Mouse (Mus musculus): Measurements from ENCODE around the gene Diablo.

Gene Diablo

DNA sequence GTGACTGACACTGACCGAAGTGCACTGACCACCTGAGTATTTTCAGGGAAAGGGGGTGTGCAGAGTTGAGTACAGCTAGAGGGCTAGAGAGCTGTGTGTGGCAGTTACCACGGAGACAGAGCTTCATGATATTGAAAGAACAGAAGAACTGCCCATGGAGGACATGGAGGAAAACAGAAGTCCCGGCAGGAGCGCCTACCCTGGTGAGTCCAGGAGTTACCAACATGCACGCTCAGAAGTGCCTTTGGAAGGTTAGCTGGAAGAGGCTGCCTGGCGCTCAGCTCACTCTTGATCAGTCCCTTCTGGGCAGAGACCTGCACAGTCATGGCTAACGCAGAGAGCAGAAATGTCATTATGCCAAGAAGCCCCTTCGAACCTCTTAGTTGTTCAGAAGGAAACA is 6.1 kb upstream of the Diablo start:
- Histone ChIP-seq H3K27me3 (ENCODE audit: insufficient read depth, low read length) (peaks cover 6% of the 10 kb centered on the region), H3K4me3 (replicated peaks; ENCODE audit: low read length) (no peak overlapping the region), H3K9me3 (ENCODE audit: low read length) (no peaks in the 10 kb centered on the region), H3K4me1 (replicated peaks; ENCODE audit: low read depth, low read length) (peaks cover 15% of the 10 kb centered on the region), H3K36me3 (ENCODE audit: insufficient read depth, low read length) (peaks cover 78% of the 10 kb centered on the region)
- no peak for TF ChIP-seq POU5F1 (IDR thresholded peaks at IDR 0.05; ENCODE audit: borderline replicate concordance, low read length)
- TF ChIP-seq NANOG (IDR thresholded peaks at IDR 0.05; ENCODE audit: borderline replicate concordance, low read length), result no peak
- TF ChIP-seq CTCF (conservative IDR thresholded peaks at IDR 0.05; ENCODE audit: low read length), result no peak

DNA sequence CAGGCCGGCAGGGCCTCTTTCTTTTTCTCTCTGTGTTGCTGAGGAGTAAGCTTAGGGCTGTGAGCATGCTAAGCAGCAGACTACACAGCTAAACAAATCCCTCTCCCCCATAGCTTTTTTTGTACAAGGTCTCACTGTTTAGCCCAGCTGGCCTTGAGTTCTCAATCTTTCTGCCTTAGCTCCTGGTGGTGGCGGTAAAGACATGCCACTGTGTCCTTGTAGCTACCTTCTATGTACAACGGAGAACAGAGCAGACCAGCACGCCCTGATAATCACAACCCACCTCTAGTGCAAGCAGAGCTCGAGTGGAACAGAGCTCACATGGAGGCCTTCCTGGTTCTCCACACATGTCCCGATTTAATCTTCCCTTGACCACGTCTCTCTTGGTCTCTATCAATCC is 4.7 kb upstream of the Diablo start:
- Histone ChIP-seq H3K27me3 (ENCODE audit: insufficient read depth, low read length) (peaks cover 12% of the 10 kb centered on the region), H3K4me1 (replicated peaks; ENCODE audit: low read depth, low read length) (peaks cover 22% of the 10 kb centered on the region), H3K9me3 (ENCODE audit: low read length) (no peaks in the 10 kb centered on the region), H3K36me3 (ENCODE audit: insufficient read depth, low read length) (peaks cover 64% of the 10 kb centered on the region), H3K4me3 (replicated peaks; ENCODE audit: low read length) (no peak overlapping the region)
- no peak for TF ChIP-seq CTCF (conservative IDR thresholded peaks at IDR 0.05; ENCODE audit: low read length)
- TF ChIP-seq NANOG (IDR thresholded peaks at IDR 0.05; ENCODE audit: borderline replicate concordance, low read length), result no peak
- TF ChIP-seq POU5F1 (IDR thresholded peaks at IDR 0.05; ENCODE audit: borderline replicate concordance, low read length), result no peak

DNA sequence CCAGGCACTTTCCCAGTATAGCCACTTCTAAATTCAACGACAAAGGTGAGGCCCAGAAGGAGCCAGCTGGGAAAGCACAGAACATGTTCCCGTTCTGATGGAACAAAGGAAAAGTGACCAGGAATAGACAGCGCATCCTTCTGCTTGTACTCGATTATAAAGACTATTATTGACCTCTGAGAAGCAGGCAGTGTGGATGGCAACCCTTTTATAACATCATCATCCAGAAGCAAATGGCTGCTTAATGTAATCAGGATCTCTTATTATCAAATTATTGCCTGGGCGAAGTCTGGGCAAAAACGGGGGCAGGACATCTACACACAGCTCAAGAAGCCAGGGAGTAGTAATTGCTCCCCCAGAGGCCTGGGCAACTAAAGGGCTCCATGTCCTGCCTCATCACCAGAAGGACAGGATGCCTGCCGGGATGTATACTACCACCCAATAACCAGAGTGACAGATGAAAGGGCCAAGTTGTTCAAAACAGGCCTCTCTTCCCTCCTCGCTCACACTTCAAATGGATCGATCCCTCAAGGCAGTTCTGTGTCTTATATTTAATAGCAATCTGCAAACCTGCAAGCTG is 2.0 kb upstream of the Diablo start:
- H3K27me3 ChIP-seq (ENCODE audit: insufficient read depth, low read length), result peaks cover 12% of the 10 kb centered on the region
- peaks cover 40% of the 10 kb centered on the region for H3K4me1 ChIP-seq (replicated peaks; ENCODE audit: low read depth, low read length)
- H3K4me3 ChIP-seq (replicated peaks; ENCODE audit: low read length), result no peak overlapping the region
- no peak for TF ChIP-seq POU5F1 (IDR thresholded peaks at IDR 0.05; ENCODE audit: borderline replicate concordance, low read length)
- TF ChIP-seq CTCF (conservative IDR thresholded peaks at IDR 0.05; ENCODE audit: low read length), result no peak
- TF ChIP-seq NANOG (IDR thresholded peaks at IDR 0.05; ENCODE audit: borderline replicate concordance, low read length), result no peak
- peaks cover 41% of the 10 kb centered on the region for H3K36me3 ChIP-seq (ENCODE audit: insufficient read depth, low read length)
- no peaks in the 10 kb centered on the region for H3K9me3 ChIP-seq (ENCODE audit: low read length)

DNA sequence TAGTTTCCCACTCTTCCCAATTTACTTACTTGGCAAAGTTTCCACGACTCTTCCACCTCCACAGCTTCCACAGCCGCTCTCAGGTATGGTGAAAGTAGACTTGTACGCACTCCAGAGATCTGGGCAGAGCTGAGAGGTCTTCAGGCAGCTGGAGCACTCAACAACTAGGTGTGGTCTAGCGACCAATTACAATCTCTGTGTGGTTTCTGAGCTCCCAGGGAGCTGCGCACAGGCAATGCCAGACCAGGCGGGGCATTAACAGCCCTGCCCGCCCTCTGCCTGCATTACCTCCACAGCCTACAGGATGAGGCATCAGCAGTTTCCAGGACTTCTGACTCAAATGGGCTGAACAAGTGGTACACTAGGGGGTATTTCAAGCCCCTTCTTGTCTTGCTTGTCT is 1.3 kb upstream of the Diablo start, which contains the start of gene Gm49027:
Gene Gm49027, minus strand, starts transcription at position 208 of the 400 bp plus-strand sequence.
- peaks cover 12% of the 10 kb centered on the region for H3K27me3 ChIP-seq (ENCODE audit: insufficient read depth, low read length)
- TF ChIP-seq POU5F1 (IDR thresholded peaks at IDR 0.05; ENCODE audit: borderline replicate concordance, low read length), result no peak
- no peak for TF ChIP-seq CTCF (conservative IDR thresholded peaks at IDR 0.05; ENCODE audit: low read length)
- TF ChIP-seq NANOG (IDR thresholded peaks at IDR 0.05; ENCODE audit: borderline replicate concordance, low read length), result no peak
- H3K36me3 ChIP-seq (ENCODE audit: insufficient read depth, low read length), result peaks cover 36% of the 10 kb centered on the region
- H3K9me3 ChIP-seq (ENCODE audit: low read length), result no peaks in the 10 kb centered on the region
- peaks cover 40% of the 10 kb centered on the region for H3K4me1 ChIP-seq (replicated peaks; ENCODE audit: low read depth, low read length)
- peak within 1 kb of the TSS; percentile 93 for H3K4me3 ChIP-seq (replicated peaks; ENCODE audit: low read length)

DNA sequence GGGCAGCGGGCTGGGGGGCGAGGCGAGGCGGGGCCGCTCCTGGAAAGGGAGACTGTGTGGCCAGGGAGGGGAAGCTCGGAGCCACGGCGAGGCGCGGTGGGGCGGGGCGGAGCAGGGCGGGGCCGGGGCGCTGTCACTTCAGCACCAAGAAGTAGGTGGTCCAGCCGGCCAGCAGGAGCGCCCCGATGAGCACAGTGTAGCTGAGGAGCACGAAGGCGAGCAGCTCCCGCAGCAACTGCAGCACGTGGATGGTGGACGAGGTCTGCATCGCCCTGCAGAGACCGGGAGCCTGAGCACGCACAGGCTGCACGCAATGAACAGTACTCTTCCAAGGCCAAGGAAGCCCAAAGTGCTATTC is 396 bp upstream of the Diablo start:
- Histone ChIP-seq H3K9me3 (ENCODE audit: low read length) (no peaks in the 10 kb centered on the region), H3K27me3 (ENCODE audit: insufficient read depth, low read length) (peaks cover 12% of the 10 kb centered on the region), H3K4me1 (replicated peaks; ENCODE audit: low read depth, low read length) (peaks cover 40% of the 10 kb centered on the region), H3K36me3 (ENCODE audit: insufficient read depth, low read length) (peaks cover 36% of the 10 kb centered on the region), H3K4me3 (replicated peaks; ENCODE audit: low read length) (peak overlapping the region; percentile 93)
- TF ChIP-seq CTCF (conservative IDR thresholded peaks at IDR 0.05; ENCODE audit: low read length) (no peak), NANOG (IDR thresholded peaks at IDR 0.05; ENCODE audit: borderline replicate concordance, low read length) (no peak), POU5F1 (IDR thresholded peaks at IDR 0.05; ENCODE audit: borderline replicate concordance, low read length) (no peak)

DNA sequence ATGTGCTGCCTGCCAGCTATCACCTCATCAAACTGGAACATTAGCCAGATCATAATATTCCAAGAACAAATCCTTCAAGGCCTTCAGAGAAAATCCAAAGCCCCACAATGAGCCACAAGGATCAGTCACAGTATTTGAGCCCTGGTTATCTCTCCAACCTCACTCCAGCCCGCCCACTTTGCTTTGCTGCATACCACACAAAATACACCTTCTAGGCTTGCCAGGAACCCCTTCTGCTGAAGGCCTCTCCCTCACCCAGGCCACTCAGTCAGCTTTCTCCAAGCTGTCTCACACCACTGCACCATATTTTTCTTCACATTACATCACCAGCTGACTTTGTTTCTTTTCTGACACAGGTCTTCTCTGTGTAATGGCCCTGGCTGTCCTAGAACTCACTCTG is 1.8 kb downstream of the Diablo start:
- no peak for TF ChIP-seq CTCF (conservative IDR thresholded peaks at IDR 0.05; ENCODE audit: low read length)
- no peaks in the 10 kb centered on the region for H3K9me3 ChIP-seq (ENCODE audit: low read length)
- H3K4me1 ChIP-seq (replicated peaks; ENCODE audit: low read depth, low read length), result peaks cover 35% of the 10 kb centered on the region
- no peak overlapping the region for H3K4me3 ChIP-seq (replicated peaks; ENCODE audit: low read length)
- peaks cover 12% of the 10 kb centered on the region for H3K27me3 ChIP-seq (ENCODE audit: insufficient read depth, low read length)
- peaks cover 37% of the 10 kb centered on the region for H3K36me3 ChIP-seq (ENCODE audit: insufficient read depth, low read length)

DNA sequence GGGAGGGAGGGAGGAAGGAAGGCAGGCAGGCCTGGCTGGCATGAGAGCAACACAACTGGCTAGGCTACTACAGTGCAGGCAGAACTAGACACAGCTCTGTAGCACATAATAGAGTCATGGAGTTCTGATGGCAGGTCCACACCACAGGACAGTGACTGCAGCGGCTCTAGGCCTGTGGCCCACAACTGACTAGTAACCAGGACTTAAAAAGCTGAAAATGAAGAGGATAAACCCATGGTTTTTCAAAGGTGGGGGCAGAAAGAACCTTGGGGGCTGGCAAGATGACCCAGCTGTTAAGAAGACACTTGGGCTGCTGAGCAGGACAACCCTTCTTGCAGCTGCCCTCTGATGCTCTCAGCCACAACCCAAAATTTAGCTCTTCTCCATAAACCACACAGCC is 2.4 kb downstream of the Diablo start:
- H3K9me3 ChIP-seq (ENCODE audit: low read length), result no peaks in the 10 kb centered on the region
- H3K4me3 ChIP-seq (replicated peaks; ENCODE audit: low read length), result no peak overlapping the region
- H3K27me3 ChIP-seq (ENCODE audit: insufficient read depth, low read length), result peaks cover 12% of the 10 kb centered on the region
- H3K36me3 ChIP-seq (ENCODE audit: insufficient read depth, low read length), result peaks cover 42% of the 10 kb centered on the region
- peaks cover 35% of the 10 kb centered on the region for H3K4me1 ChIP-seq (replicated peaks; ENCODE audit: low read depth, low read length)
- TF ChIP-seq CTCF (conservative IDR thresholded peaks at IDR 0.05; ENCODE audit: low read length) (no peak), NANOG (IDR thresholded peaks at IDR 0.05; ENCODE audit: borderline replicate concordance, low read length) (no peak), POU5F1 (IDR thresholded peaks at IDR 0.05; ENCODE audit: borderline replicate concordance, low read length) (no peak)

DNA sequence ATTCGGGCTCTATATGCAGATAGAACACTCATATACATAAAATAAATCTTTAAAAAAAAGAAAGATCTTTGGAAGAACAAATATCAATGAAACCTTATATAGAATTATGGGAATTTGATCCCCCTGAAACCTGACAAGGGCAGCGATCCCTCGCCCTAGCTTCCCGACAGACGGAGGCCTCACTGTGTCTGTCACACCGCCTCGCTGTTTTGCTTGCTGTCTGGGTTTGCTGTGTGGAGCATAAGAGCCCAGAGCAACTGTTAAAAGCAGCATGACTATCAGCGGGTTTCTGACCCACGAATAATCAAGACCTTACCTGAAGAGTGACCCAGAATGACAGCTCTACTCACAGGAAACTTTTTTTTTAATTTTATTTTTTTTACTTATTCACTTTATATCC is 3.3 kb downstream of the Diablo start:
- Histone ChIP-seq H3K36me3 (ENCODE audit: insufficient read depth, low read length) (peaks cover 52% of the 10 kb centered on the region), H3K4me3 (replicated peaks; ENCODE audit: low read length) (no peak overlapping the region), H3K4me1 (replicated peaks; ENCODE audit: low read depth, low read length) (peaks cover 30% of the 10 kb centered on the region), H3K9me3 (ENCODE audit: low read length) (no peaks in the 10 kb centered on the region), H3K27me3 (ENCODE audit: insufficient read depth, low read length) (peaks cover 12% of the 10 kb centered on the region)
- no peak for TF ChIP-seq POU5F1 (IDR thresholded peaks at IDR 0.05; ENCODE audit: borderline replicate concordance, low read length)
- TF ChIP-seq NANOG (IDR thresholded peaks at IDR 0.05; ENCODE audit: borderline replicate concordance, low read length), result no peak
- no peak for TF ChIP-seq CTCF (conservative IDR thresholded peaks at IDR 0.05; ENCODE audit: low read length)

DNA sequence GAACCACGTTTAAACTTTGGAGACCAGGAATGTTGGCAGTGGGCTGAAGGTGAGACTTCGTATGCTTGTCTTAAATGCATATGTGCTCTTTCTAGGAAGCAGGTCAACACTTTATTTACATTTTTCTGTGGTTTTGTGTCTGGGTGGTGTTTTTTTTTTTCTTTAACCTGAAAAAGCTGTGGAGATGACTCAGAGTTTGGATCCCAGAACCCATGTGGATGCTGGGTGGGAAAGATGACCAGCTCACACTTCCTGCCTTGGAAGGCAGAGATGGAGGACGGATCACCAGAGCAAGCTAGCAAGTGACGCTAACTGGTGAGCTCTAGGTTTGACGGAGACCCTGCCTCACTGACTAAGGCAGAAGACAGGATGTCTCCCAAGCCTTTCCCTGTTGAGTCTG is 9.1 kb downstream of the Diablo start:
- peaks cover 86% of the 10 kb centered on the region for H3K36me3 ChIP-seq (ENCODE audit: insufficient read depth, low read length)
- no peak overlapping the region for H3K4me3 ChIP-seq (replicated peaks; ENCODE audit: low read length)
- H3K9me3 ChIP-seq (ENCODE audit: low read length), result no peaks in the 10 kb centered on the region
- peaks cover 8% of the 10 kb centered on the region for H3K27me3 ChIP-seq (ENCODE audit: insufficient read depth, low read length)
- no peak for TF ChIP-seq POU5F1 (IDR thresholded peaks at IDR 0.05; ENCODE audit: borderline replicate concordance, low read length)
- no peak for TF ChIP-seq NANOG (IDR thresholded peaks at IDR 0.05; ENCODE audit: borderline replicate concordance, low read length)
- TF ChIP-seq CTCF (conservative IDR thresholded peaks at IDR 0.05; ENCODE audit: low read length), result no peak
- H3K4me1 ChIP-seq (replicated peaks; ENCODE audit: low read depth, low read length), result peaks cover 33% of the 10 kb centered on the region
